Comparison of ENCODE assay signal across 24 mouse cellular contexts in genomic region chr17:79942418-79942817, GRCm38 (mm10).
"Had no signal": no experiment of that assay in that cellular context is flagged by ENCODE, and none has a peak within 500 bp of the region (broad histone marks: within the 10 kb centered on the region; RNA-seq: fewer than 3 reads in every experiment).

No protein-coding gene starts in this region.

- ATAC-seq: intestine, embryonic 16.5 days; midbrain, embryonic 15.5 days had no signal

- H3K9ac ChIP-seq: liver, embryonic 15.5 days; lung, embryonic 15.5 days; midbrain, embryonic 12.5 days; midbrain, embryonic 15.5 days; neural tube, embryonic 13.5 days; stomach, embryonic 15.5 days had no signal

- H3K4me3 ChIP-seq: layer of hippocampus, adult 2 months; left cerebral cortex, adult 2 months; liver, embryonic 15.5 days; lung, embryonic 15.5 days; midbrain, embryonic 12.5 days; midbrain, embryonic 15.5 days; myocyte; neural tube, embryonic 13.5 days; stomach, embryonic 15.5 days had no signal

- H3K27me3 ChIP-seq: liver, embryonic 15.5 days; lung, embryonic 15.5 days; midbrain, embryonic 12.5 days; midbrain, embryonic 15.5 days; neural tube, embryonic 13.5 days; stomach, embryonic 15.5 days had no signal

- H3K9me3 ChIP-seq: liver, embryonic 15.5 days; lung, embryonic 15.5 days; midbrain, embryonic 12.5 days; midbrain, embryonic 15.5 days; neural tube, embryonic 13.5 days; stomach, embryonic 15.5 days had no signal

- H3K27ac ChIP-seq: layer of hippocampus, adult 2 months; left cerebral cortex, adult 2 months; liver, embryonic 15.5 days; lung, embryonic 15.5 days; midbrain, embryonic 12.5 days; midbrain, embryonic 15.5 days; neural tube, embryonic 13.5 days; stomach, embryonic 15.5 days had no signal

- H3K4me2 ChIP-seq: liver, embryonic 15.5 days; lung, embryonic 15.5 days; midbrain, embryonic 12.5 days; midbrain, embryonic 15.5 days; neural tube, embryonic 13.5 days; stomach, embryonic 15.5 days had no signal

- H3K36me3 ChIP-seq: liver, embryonic 15.5 days; lung, embryonic 15.5 days; midbrain, embryonic 12.5 days; midbrain, embryonic 15.5 days; neural tube, embryonic 13.5 days; stomach, embryonic 15.5 days had no signal

- H3K4me1 ChIP-seq: lung, embryonic 15.5 days; midbrain, embryonic 15.5 days; neural tube, embryonic 13.5 days; stomach, embryonic 15.5 days had no signal

- DNase-seq: kidney, adult 18-20 months; kidney, adult 9 months; kidney, postnatal 14 days; kidney, postnatal 4 days; layer of hippocampus, postnatal 36 days; lung, adult 18-20 months; lung, postnatal 10 days; lung, postnatal 36 days; retina, postnatal 1 day; right cerebral cortex, postnatal 25 days; spleen, adult 18-20 months; thymus, adult 2 months; thymus, postnatal 14 days; thymus, postnatal 4 days had no signal
